Mouse (Mus musculus) myocyte (in vitro differentiated cells): ENCODE data around the gene Flt1. TPM values are rescaled to one million over a fixed set of nuclear protein-coding genes. Genes with fewer than 3 reads are reported as not detected.
"Not testable (repeated sequence)": the region's sequence is repeated elsewhere in the genome, so short reads cannot be mapped to it uniquely, and the experiment has no call there.

ENCODE experiments used
- H3K27me3 ChIP-seq: one replicate; pipeline ENCODE4 v1.6.1; 2011; ENCODE audit not compliant: control insufficient read depth, insufficient read depth, insufficient read length
- H3K36me3 ChIP-seq: one replicate; pipeline ENCODE4 v1.6.1; 2011; ENCODE audit not compliant: control insufficient read depth, insufficient read depth
- H3K4me2 ChIP-seq: one replicate; pipeline ENCODE4 v1.6.1; 2011; ENCODE audit warnings: low read depth, control low read depth
- H3K4me3 ChIP-seq: one replicate; pipeline ENCODE4 v1.5.1; 2011; ENCODE audit warnings: mild to moderate bottlenecking, control low read depth, moderate library complexity
- H3K79me2 ChIP-seq: one replicate; pipeline ENCODE4 v1.6.1; 2011; ENCODE audit not compliant: control insufficient read depth, insufficient read depth
- H3ac ChIP-seq: one replicate; pipeline ENCODE4 v1.6.1; 2011; ENCODE audit not compliant: control insufficient read depth, insufficient read length
- CEBPB ChIP-seq: IDR thresholded peaks from 2 replicates; pipeline ENCODE4 v1.6.1; 2011; ENCODE audit warnings: mild to moderate bottlenecking, moderate library complexity; ENCODE audit not compliant: poor library complexity, insufficient read depth, severe bottlenecking
- E2F4 ChIP-seq: IDR thresholded peaks from one replicate; pipeline ENCODE4 v1.6.1; 2011; ENCODE audit warnings: mild to moderate bottlenecking, control low read depth, moderate library complexity; ENCODE audit not compliant: insufficient read depth
- MAX ChIP-seq: IDR thresholded peaks from one replicate; pipeline ENCODE4 v1.6.1; 2011; ENCODE audit warnings: low read depth, mild to moderate bottlenecking, control low read depth
- MYOD1 ChIP-seq, 3 experiments: IDR thresholded peaks; one replicate each; pipeline ENCODE4 v1.6.1; 2011; ENCODE audit warnings: control low read depth in 2 of 3, low read depth in 2 of 3, mild to moderate bottlenecking in 2 of 3, moderate library complexity in 1 of 3; ENCODE audit not compliant: insufficient read length in 2 of 3, control insufficient read depth in 1 of 3
- MYOG ChIP-seq, 3 experiments: IDR thresholded peaks; one replicate each; pipeline ENCODE4 v1.6.1; 2011; ENCODE audit warnings: control low read depth in 2 of 3, low read depth in 2 of 3, mild to moderate bottlenecking in 2 of 3; ENCODE audit not compliant: insufficient read length in 2 of 3, control insufficient read depth in 1 of 3, insufficient read depth in 1 of 3
- POLR2A ChIP-seq: IDR thresholded peaks from one replicate; pipeline ENCODE4 v1.6.1; 2011; ENCODE audit warnings: low read depth, mild to moderate bottlenecking, control low read depth, moderate library complexity; ENCODE audit not compliant: insufficient read length
- POLR2AphosphoS2 ChIP-seq: IDR thresholded peaks from one replicate; pipeline ENCODE4 v1.6.1; 2011; ENCODE audit warnings: low read depth, control low read depth; ENCODE audit not compliant: insufficient read length
- REST ChIP-seq: IDR thresholded peaks from one replicate; pipeline ENCODE4 v1.6.1; 2011; ENCODE audit warnings: mild to moderate bottlenecking, control low read depth, moderate library complexity; ENCODE audit not compliant: insufficient read depth, insufficient read length
- SRF ChIP-seq: IDR thresholded peaks from one replicate; pipeline ENCODE4 v1.6.1; 2011; ENCODE audit warnings: low read depth; ENCODE audit not compliant: control insufficient read depth, insufficient read length
- TCF12 ChIP-seq: IDR thresholded peaks from one replicate; pipeline ENCODE4 v1.6.1; 2011; ENCODE audit warnings: mild to moderate bottlenecking, control low read depth; ENCODE audit not compliant: poor library complexity, insufficient read depth, severe bottlenecking
- TCF3 ChIP-seq: IDR thresholded peaks from one replicate; pipeline ENCODE4 v1.6.1; 2011; ENCODE audit warnings: low read depth, control low read depth; ENCODE audit not compliant: insufficient read length
- USF1 ChIP-seq: IDR thresholded peaks from one replicate; pipeline ENCODE4 v1.6.1; 2011; ENCODE audit warnings: low read depth, mild to moderate bottlenecking, control low read depth, moderate library complexity
- polyA plus RNA-seq: library from polyadenylated mRNA; unstranded; fragments of >200 nt; fragmentation: generic; extraction: Trizol; gene quantifications from one replicate; pipeline ENCODE4 v1.2.1, GENCODE M21; 2012; ENCODE audit warnings: missing spikeins

The Flt1 gene
- polyA plus RNA-seq, 1 experiment, result 1.1 TPM

- Histone ChIP-seq H3K27me3 (no peaks in the 10 kb centered on the region), H3ac (no peak overlapping the region), H3K36me3 (no peaks in the 10 kb centered on the region), H3K79me2 (no peaks in the 10 kb centered on the region), H3K4me2 (no peak overlapping the region), H3K4me3 (no peak overlapping the region)
- TF ChIP-seq POLR2A (no peak), TCF3 (no peak), USF1 (no peak), SRF (no peak), MYOG (IDR thresholded peaks at IDR 0.05; ENCODE audit: control insufficient read depth in 1 of 3, insufficient read depth in 1 of 3, insufficient read length in 2 of 3, low read depth in 2 of 3) (no peak), MAX (no peak), REST (no peak), TCF12 (no peak), POLR2AphosphoS2 (no peak), MYOD1 (IDR thresholded peaks at IDR 0.05; ENCODE audit: control insufficient read depth in 1 of 3, insufficient read length in 2 of 3, low read depth in 2 of 3) (no peak), E2F4 (no peak), CEBPB (no peak)
Observed at GRCm38 (mm10) chr5:147563511-147564139, 162.2 kb downstream of the Flt1 start.

GRCm38 (mm10) chr5:147557641-147558040, 168.2 kb downstream of the Flt1 start:
- not testable (repeated sequence) for H3K4me2 ChIP-seq, H3K4me3 ChIP-seq, H3K36me3 ChIP-seq, H3K79me2 ChIP-seq, H3K27me3 ChIP-seq, H3ac ChIP-seq

GRCm38 (mm10) chr5:147551879-147552627, 173.8 kb downstream of the Flt1 start:
- TF ChIP-seq REST (no peak), POLR2A (no peak), TCF3 (no peak), TCF12 (no peak), POLR2AphosphoS2 (no peak), E2F4 (no peak), MAX (no peak), MYOG (IDR thresholded peaks at IDR 0.05; ENCODE audit: control insufficient read depth in 1 of 3, insufficient read depth in 1 of 3, insufficient read length in 2 of 3, low read depth in 2 of 3) (no peak), USF1 (no peak), CEBPB (no peak), MYOD1 (IDR thresholded peaks at IDR 0.05; ENCODE audit: control insufficient read depth in 1 of 3, insufficient read length in 2 of 3, low read depth in 2 of 3) (no peak), SRF (no peak)
- Histone ChIP-seq H3K36me3 (peaks cover 4% of the 10 kb centered on the region), H3K4me2 (no peak overlapping the region), H3K4me3 (no peak overlapping the region), H3K79me2 (no peaks in the 10 kb centered on the region), H3K27me3 (no peaks in the 10 kb centered on the region), H3ac (no peak overlapping the region)

GRCm38 (mm10) chr5:147549016-147549755, 176.6 kb downstream of the Flt1 start:
- no peak overlapping the region for H3K4me3 ChIP-seq
- H3K27me3 ChIP-seq, result no peaks in the 10 kb centered on the region
- no peaks in the 10 kb centered on the region for H3K79me2 ChIP-seq
- H3ac ChIP-seq, result no peak overlapping the region
- H3K4me2 ChIP-seq, result no peak overlapping the region
- TF ChIP-seq CEBPB, result no peak
- TF ChIP-seq MAX, result no peak
- TF ChIP-seq E2F4, result no peak
- TF ChIP-seq TCF12, result no peak
- no peak for TF ChIP-seq MYOG (IDR thresholded peaks at IDR 0.05; ENCODE audit: control insufficient read depth in 1 of 3, insufficient read depth in 1 of 3, insufficient read length in 2 of 3, low read depth in 2 of 3)
- TF ChIP-seq POLR2AphosphoS2, result no peak
- TF ChIP-seq USF1, result no peak
- no peak for TF ChIP-seq REST
- TF ChIP-seq SRF, result no peak
- no peak for TF ChIP-seq TCF3
- TF ChIP-seq MYOD1 (IDR thresholded peaks at IDR 0.05; ENCODE audit: control insufficient read depth in 1 of 3, insufficient read length in 2 of 3, low read depth in 2 of 3), result no peak
- no peak for TF ChIP-seq POLR2A
- H3K36me3 ChIP-seq, result peaks cover 4% of the 10 kb centered on the region

DNA sequence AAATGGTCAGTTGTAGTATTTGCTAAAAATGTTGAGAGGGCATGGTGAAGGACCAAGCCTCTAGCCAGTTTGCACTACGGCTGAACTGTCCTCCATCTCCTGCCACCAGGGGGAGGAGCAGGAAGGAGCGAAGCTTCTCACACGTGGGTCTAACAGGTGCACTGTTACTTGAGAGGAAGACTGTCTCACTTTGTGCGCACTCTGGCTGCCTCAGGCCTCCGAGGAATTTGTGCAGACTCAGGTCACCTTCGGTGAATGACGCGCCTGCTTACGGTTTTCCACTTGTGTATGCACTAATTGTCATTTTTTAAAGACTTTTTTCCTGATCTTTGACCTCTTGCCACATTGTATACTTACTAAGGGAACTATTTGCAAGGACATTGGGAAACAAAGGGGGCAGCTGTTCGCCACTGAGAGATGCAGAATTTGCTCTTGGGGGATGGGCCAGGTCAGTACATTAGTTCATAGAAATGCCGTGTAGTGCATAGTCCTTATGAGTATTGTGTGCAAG, 180.0 kb downstream of the Flt1 start:
- no peaks in the 10 kb centered on the region for H3K79me2 ChIP-seq

More for the DNA sequence above, 180.0 kb downstream of the Flt1 start:
- H3K4me2 ChIP-seq, result no peak overlapping the region
- no peak overlapping the region for H3K4me3 ChIP-seq
- H3K27me3 ChIP-seq, result no peaks in the 10 kb centered on the region
- H3K36me3 ChIP-seq, result peaks cover 6% of the 10 kb centered on the region
- TF ChIP-seq MYOD1 (IDR thresholded peaks at IDR 0.05; ENCODE audit: control insufficient read depth in 1 of 3, insufficient read length in 2 of 3, low read depth in 2 of 3) (peak in 2 of 3 experiments; percentile 29 to 30), CEBPB (no peak), MAX (no peak), POLR2A (no peak)
- no peak overlapping the region for H3ac ChIP-seq
